Mouse (Mus musculus) embryonic facial prominence, embryonic 10.5 days (tissue): ENCODE data around the gene Egr2. TPM values are rescaled to one million over a fixed set of nuclear protein-coding genes. Genes with fewer than 3 reads are reported as not detected.

ENCODE experiments used
- DNase-seq: peaks from one replicate; pipeline ENCODE4 v3.0.0-alpha.2; 2017; ENCODE audit warnings: low spot score
- H3K27ac ChIP-seq: fragments of 300-500 bp; sonication (generic); replicated peaks from 2 replicates; pipeline ENCODE4 v1.5.1; 2016; ENCODE audit warnings: mild to moderate bottlenecking
- H3K27me3 ChIP-seq: fragments of 300-500 bp; sonication (generic); replicated peaks from 2 replicates; pipeline ENCODE4 v1.6.1; 2016; ENCODE audit warnings: low read depth, mild to moderate bottlenecking; ENCODE audit not compliant: poor library complexity, severe bottlenecking
- H3K36me3 ChIP-seq: fragments of 300-500 bp; sonication (generic); replicated peaks from 2 replicates; pipeline ENCODE4 v1.6.1; 2016; ENCODE audit warnings: mild to moderate bottlenecking, moderate library complexity
- H3K4me1 ChIP-seq: fragments of 300-500 bp; sonication (generic); 2 replicates; pipeline ENCODE4 v1.6.1; 2016
- H3K4me3 ChIP-seq: fragments of 300-500 bp; sonication (generic); 2 replicates; pipeline ENCODE4 v1.5.1; 2016; ENCODE audit warnings: mild to moderate bottlenecking, moderate library complexity
- H3K9me3 ChIP-seq: fragments of 300-500 bp; sonication (generic); 2 replicates; pipeline ENCODE4 v1.6.1; 2016; ENCODE audit warnings: mild to moderate bottlenecking
- WGBS: fragments of 180-500 bp; shearing (Covaris S2); methylation state at CpG from one replicate; pipeline ENCODE4 v1.1.7; 2016; 5-methylcytosine and 5-hydroxymethylcytosine counted together
- polyA plus RNA-seq: library from polyadenylated mRNA; unstranded; fragments of >200 nt; fragmentation: Nextera tagmentation; extraction: Ambion mirVana; gene quantifications from 2 replicates; pipeline ENCODE4 v1.2.1, GENCODE M21; 2016

The Egr2 gene
- polyA plus RNA-seq, result 0.86 and 1.1 TPM in 2 replicates

DNA sequence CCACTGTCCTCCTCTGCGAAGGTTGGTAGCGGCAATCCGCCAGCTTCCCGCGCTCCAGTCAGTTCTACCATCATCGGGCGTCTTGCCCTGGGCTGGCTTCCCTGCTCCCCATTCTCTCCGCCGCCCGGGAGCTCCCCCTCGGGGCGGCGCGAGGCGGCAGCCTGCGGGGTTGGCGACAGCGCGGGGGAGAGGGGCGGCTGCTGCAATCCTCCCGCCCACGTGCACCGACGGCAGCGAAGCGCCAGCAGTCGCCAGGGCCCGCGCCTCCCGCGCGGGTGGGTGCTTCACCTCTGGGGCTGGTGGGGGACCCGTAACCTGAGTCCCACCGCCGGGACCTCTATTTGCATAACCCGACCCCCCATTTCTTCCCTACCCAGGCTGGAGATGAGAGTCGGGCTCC lies at the start of gene Egr2:
Egr2 (plus strand) TSS at position 220 of the 400 bp plus-strand sequence.
- Histone ChIP-seq H3K36me3 (no peaks in the 10 kb centered on the region), H3K9me3 (no peaks in the 10 kb centered on the region), H3K4me1 (peaks cover 42% of the 10 kb centered on the region), H3K27me3 (peaks cover 90% of the 10 kb centered on the region), H3K27ac (peak within 1 kb of the TSS; percentile 19; the same call in 1 of the 2 replicates), H3K4me3 (peak within 1 kb of the TSS; percentile 70)
- under 1% methylated on average over 37 of the region's 37 CpGs for WGBS
- DNase-seq, result peak; percentile 47

DNA sequence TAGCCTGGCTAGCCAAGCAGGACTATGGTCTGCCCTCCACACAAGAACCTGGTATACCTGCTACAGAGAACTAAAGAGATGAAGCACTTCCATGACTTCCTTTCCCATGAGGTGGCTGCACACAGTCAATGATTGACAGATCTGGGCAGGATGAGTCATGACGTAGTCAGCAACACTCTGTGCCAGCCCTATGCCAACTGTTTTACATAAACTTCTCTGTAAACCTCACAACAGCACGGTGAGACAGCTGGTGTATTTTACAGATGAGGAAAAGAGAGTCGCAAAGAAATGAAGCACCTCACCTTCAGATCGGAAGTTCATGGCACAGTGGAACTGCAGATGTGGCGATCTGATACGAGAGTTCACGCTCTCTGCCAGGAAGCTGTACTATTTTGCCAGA lies 47.8 kb upstream of the Egr2 start:
- no peaks in the 10 kb centered on the region for H3K36me3 ChIP-seq
- H3K4me1 ChIP-seq, result no peaks in the 10 kb centered on the region
- no peak overlapping the region for H3K27ac ChIP-seq
- peaks cover 16% of the 10 kb centered on the region for H3K9me3 ChIP-seq
- H3K27me3 ChIP-seq, result no peaks in the 10 kb centered on the region
- DNase-seq, result no peak
- 95% methylated on average over 7 of the region's 7 CpGs for WGBS
- no peak overlapping the region for H3K4me3 ChIP-seq

DNA sequence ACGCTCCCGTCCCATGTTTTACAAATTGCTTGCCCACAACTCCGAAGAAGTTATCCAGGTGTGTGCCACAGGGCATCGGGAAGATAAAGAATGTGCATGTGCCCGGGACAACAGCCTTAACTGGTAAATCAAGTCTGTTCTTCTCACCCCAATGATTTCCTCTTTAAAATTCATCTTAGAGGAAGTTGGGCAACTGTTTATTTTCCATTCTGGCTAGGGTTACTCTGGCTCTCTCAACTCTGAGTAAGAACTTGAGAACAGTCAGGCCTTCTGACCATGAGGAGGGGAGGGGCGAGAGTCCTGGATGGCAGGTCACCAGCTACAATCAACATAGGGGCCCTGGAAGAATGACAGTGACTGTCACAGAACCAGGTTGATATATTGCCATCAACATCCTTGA lies 45.4 kb upstream of the Egr2 start:
- Histone ChIP-seq H3K4me3 (no peak overlapping the region), H3K27ac (no peak overlapping the region), H3K36me3 (no peaks in the 10 kb centered on the region), H3K4me1 (no peaks in the 10 kb centered on the region), H3K9me3 (peaks cover 11% of the 10 kb centered on the region), H3K27me3 (no peaks in the 10 kb centered on the region)
- DNase-seq, result no peak
- whole genome bisulfite sequencing, result 83% methylated on average over 6 of the region's 6 CpGs

DNA sequence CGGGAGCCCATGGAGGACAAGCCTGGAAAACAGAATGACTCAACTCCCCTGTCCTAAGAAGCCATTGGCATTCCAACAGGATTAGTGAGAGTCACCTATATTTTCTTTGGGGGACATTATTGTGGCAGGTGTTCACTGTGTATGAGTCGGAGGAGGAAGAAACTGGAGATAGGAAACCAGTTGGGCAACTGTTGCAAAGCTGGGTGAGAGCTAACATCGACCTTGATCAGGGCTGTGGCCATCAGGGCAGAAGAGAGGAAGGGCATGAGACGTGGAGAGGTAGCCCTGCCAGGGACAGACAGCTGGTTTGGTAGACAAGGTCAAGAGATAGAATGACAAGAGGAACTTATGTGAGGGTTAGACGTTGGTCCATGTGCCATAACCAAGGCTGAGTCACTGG lies 44.6 kb upstream of the Egr2 start:
- H3K4me3 ChIP-seq, result no peak overlapping the region
- peaks cover 3% of the 10 kb centered on the region for H3K9me3 ChIP-seq
- H3K27ac ChIP-seq, result no peak overlapping the region
- WGBS, result 86% methylated on average over 5 of the region's 5 CpGs
- DNase-seq, result no peak
- H3K27me3 ChIP-seq, result no peaks in the 10 kb centered on the region
- no peaks in the 10 kb centered on the region for H3K36me3 ChIP-seq
- no peaks in the 10 kb centered on the region for H3K4me1 ChIP-seq

DNA sequence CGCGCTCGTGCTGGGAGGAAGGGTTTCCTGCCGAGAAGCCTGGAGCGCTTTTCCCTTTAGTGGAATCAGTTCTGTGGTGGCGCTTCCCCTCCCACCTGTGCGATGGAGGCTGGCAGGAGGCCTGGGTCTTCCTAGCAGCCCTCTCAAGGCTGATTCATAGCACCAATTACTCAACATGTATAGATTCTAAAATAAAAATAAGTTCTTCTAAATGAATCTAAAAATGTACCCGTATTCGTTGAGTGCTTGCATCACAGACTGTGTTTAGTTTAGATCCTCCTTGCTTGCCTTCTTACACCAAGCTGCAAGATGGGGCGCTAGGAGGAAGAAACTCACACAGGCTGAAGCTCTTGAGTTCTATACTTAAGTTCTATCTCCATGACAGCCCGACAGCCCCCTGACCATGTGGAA lies 43.1 kb upstream of the Egr2 start:
- WGBS, result 75% methylated on average over 11 of the region's 11 CpGs

DNA sequence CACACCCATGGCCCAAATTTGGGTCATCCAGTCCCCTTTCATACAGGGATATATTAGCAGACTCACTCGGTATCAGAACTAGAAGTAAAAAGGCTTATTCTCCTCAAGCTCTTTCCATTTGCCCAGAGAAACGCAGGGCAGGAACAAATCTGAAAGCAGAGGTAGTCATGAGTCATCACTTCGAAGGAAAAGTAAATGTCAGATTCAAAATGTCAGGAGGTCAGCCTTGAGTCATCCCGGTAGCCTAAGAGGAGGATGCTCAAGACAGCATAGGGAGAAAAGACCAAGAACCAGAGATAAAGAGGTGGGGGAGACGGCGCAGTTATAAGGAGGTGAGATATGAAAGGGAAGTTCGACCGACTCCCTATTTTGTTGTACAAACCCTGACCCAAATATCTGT lies 41.7 kb upstream of the Egr2 start:
- no peak overlapping the region for H3K4me3 ChIP-seq
- H3K4me1 ChIP-seq, result no peaks in the 10 kb centered on the region
- DNase-seq, result no peak
- no peaks in the 10 kb centered on the region for H3K27me3 ChIP-seq
- no peak overlapping the region for H3K27ac ChIP-seq
- no peaks in the 10 kb centered on the region for H3K36me3 ChIP-seq
- 84% methylated on average over 8 of the region's 8 CpGs for WGBS
- H3K9me3 ChIP-seq, result no peaks in the 10 kb centered on the region

More for the DNA sequence above, 43.1 kb upstream of the Egr2 start:
- no peak for DNase-seq
- H3K27me3 ChIP-seq, result no peaks in the 10 kb centered on the region
- H3K27ac ChIP-seq, result no peak overlapping the region
- no peaks in the 10 kb centered on the region for H3K4me1 ChIP-seq
- no peaks in the 10 kb centered on the region for H3K36me3 ChIP-seq
- no peaks in the 10 kb centered on the region for H3K9me3 ChIP-seq
- no peak overlapping the region for H3K4me3 ChIP-seq

DNA sequence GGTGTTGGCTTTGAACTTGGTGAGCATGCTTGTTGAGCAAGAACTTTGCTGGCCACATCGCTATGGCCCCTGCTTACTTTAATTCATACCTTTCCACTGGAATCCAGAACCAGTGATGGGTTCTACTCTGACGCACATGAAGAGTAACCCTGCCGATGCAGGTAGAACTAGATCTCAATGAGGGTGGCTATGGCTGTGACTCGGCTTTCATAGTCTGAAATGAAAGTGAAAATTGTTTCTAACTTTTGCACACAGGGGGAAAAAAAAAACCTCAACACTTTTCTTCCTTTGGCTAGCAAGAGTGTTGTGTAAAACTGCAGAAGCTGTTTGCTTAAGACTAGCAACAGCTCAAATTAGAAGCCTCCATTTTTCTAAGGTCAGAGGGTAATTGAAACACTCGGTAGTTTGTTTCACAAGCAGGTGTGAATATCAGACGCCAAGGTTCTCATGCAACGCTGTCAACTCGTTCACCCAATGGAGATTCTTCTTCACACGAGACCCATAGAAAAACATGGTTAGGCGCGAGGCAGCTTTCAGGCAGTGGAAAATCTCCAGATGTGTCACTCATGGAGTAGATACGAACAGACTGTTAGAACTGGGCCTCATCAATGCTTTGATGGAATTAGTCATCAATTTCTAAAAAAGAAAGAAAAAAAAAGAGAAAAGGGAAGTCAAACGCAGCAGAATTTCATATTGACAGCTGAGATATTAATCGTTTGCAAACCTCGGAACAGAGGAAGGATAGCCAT lies 38.0 kb upstream of the Egr2 start:
- no peaks in the 10 kb centered on the region for H3K36me3 ChIP-seq
- no peaks in the 10 kb centered on the region for H3K27me3 ChIP-seq
- no peak for DNase-seq
- H3K9me3 ChIP-seq, result no peaks in the 10 kb centered on the region
- H3K27ac ChIP-seq, result no peak overlapping the region
- WGBS, result 90% methylated on average over 15 of the region's 15 CpGs
- no peaks in the 10 kb centered on the region for H3K4me1 ChIP-seq
- H3K4me3 ChIP-seq, result no peak overlapping the region

DNA sequence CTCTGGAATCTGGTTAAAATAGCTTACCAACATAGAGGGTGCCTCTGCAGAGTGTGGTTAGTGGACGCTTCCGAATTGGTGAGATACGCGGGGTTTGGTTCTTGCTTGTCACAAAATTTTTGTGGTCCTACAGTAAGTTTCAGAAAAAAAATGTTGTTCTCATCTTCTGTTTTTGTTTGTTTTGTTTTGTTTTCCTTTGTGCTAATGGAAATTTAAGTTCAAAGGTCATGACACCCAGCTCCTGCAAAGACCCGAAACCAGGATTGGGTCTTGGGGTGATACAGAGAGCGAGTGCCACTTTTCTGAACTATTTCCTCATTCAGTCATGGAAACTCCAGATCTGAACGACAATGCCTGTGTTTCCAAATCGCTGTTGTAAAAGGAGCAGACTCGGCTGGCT lies 37.3 kb upstream of the Egr2 start:
- 90% methylated on average over 9 of the region's 9 CpGs for WGBS
- Histone ChIP-seq H3K36me3 (no peaks in the 10 kb centered on the region), H3K4me3 (no peak overlapping the region), H3K9me3 (no peaks in the 10 kb centered on the region), H3K27me3 (no peaks in the 10 kb centered on the region), H3K27ac (no peak overlapping the region), H3K4me1 (no peaks in the 10 kb centered on the region)
- no peak for DNase-seq

DNA sequence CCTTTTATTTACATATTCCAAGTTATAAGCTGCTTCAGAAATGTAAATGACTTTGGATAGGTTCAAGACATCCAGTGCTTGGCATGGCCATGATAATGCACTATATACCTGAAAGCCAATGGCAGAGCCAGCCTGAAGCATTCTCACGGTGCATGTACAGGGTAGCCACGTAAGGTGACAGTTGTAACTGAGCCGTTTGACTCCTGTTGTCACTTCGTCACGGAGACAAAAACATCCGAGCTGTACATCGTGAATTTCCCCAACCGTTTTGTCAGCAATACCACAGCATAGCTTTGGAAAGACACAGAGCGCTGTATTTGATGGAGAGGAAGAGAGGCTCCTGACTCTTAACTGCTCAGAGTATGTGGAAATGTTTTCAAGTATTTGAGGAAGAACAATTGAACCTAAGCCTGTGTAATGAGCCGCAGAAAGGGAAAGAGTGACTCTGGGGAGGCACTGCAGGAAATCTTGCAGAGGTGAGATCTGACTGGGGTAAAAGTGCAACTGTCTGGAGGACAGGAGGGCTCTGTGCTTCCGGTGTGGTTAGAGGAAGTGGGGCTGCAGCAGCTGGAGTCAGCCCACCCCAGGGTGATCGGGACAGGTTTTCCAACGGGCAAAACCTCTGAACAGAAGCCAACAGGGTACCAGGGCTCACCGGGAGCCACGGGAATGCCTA lies 31.8 kb upstream of the Egr2 start:
- H3K27me3 ChIP-seq, result no peaks in the 10 kb centered on the region
- H3K4me3 ChIP-seq, result no peak overlapping the region
- no peak overlapping the region for H3K27ac ChIP-seq
- H3K9me3 ChIP-seq, result no peaks in the 10 kb centered on the region
- no peak for DNase-seq
- 72% methylated on average over 15 of the region's 15 CpGs for WGBS
- H3K36me3 ChIP-seq, result no peaks in the 10 kb centered on the region
- peaks cover 5% of the 10 kb centered on the region for H3K4me1 ChIP-seq

DNA sequence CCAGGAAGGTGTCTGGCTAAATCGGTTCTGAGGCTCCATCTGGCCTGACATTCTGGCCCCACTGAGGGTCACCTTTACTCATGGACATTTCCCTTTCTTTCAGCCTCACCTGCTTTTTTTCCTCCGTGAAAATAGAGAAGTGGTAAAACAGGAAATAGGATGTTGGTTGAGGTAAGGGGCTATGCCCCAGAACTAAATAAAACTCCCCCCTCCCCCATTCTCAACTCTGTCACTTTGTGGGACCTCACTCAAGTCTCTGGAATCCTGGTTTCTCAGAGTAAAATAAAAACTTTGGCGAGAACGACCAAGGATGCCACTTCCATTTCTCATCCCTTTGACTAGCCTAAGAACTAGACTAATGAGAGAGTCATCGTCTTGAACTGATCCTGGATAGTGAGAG lies 31.2 kb upstream of the Egr2 start:
- no peak overlapping the region for H3K27ac ChIP-seq
- H3K4me3 ChIP-seq, result no peak overlapping the region
- DNase-seq, result no peak
- 66% methylated on average over 5 of the region's 5 CpGs for WGBS
- peaks cover 5% of the 10 kb centered on the region for H3K4me1 ChIP-seq
- H3K9me3 ChIP-seq, result no peaks in the 10 kb centered on the region
- H3K36me3 ChIP-seq, result no peaks in the 10 kb centered on the region
- H3K27me3 ChIP-seq, result no peaks in the 10 kb centered on the region

DNA sequence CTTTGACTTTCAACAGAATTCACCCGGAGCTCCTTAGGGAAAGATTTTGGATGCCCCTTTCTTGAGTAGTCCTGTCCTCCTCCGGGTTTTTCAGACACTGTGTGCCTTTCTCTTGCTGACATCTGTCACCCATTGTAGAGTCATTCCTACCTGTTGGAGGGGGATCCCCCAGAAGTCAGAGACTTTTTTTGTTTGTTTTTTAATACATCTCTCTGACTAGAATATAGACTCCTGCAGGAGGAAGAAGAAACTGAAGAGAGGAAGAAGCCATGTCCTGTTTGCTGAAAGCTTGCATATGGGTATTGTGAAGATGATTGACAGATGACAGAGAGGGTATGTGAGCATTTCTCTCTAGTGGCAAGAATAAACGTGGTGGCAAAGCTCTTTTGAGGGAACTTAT lies 30.0 kb upstream of the Egr2 start:
- no peaks in the 10 kb centered on the region for H3K9me3 ChIP-seq
- no peak overlapping the region for H3K4me3 ChIP-seq
- H3K36me3 ChIP-seq, result no peaks in the 10 kb centered on the region
- H3K27ac ChIP-seq, result no peak overlapping the region
- no peak for DNase-seq
- H3K27me3 ChIP-seq, result no peaks in the 10 kb centered on the region
- WGBS, result 72% methylated on average over 3 of the region's 3 CpGs
- H3K4me1 ChIP-seq, result peaks cover 5% of the 10 kb centered on the region

DNA sequence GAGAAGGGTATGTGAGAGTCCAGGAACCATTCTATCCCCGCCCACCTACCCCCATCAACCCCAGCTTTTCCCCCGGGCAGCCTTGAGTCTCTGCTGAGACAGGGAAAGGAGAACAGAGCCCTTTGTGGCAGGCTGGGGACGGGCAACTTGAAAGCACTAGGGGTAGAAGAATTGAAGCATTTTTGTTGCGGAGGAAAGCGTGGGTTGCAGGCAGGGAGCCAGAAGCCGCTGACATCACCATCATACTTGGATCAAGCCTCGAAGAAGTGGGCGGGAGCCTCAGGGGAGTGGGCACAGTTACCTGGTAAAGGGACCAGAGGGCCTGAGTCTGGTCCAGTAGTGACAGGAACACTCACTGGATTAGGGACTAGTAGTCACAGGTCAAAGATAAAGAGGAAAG lies 23.1 kb upstream of the Egr2 start:
- Histone ChIP-seq H3K4me3 (no peak overlapping the region), H3K27ac (no peak overlapping the region), H3K27me3 (no peaks in the 10 kb centered on the region), H3K36me3 (no peaks in the 10 kb centered on the region), H3K4me1 (0 out of 2 replicates have a peak, but pooled peaks cover 5% of the 10 kb centered on the region), H3K9me3 (no peaks in the 10 kb centered on the region)
- WGBS, result 51% methylated on average over 8 of the region's 8 CpGs
- no peak for DNase-seq

DNA sequence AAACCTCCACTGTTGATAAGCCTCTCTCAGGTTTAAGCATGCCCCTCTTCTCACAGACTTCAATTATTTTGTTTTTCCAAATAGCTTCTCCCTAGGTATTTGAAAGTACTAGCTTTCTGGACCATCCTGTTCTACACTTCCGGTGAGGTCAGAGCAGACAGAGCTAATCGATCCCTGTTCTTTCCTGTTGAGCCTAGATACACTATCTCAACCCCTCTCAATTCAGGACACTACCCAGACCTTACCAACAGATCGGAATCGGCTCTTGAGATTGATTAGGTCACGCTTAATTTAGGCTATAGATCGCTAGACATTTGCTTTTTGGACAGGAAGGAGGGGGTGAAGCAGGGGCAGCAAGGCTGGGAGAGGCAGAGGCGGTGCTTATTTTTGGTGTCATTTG lies 22.4 kb upstream of the Egr2 start:
- H3K27ac ChIP-seq, result no peak overlapping the region
- no peaks in the 10 kb centered on the region for H3K27me3 ChIP-seq
- H3K4me1 ChIP-seq, result 0 out of 2 replicates have a peak, but pooled peaks cover 5% of the 10 kb centered on the region
- 61% methylated on average over 7 of the region's 7 CpGs for WGBS
- no peaks in the 10 kb centered on the region for H3K36me3 ChIP-seq
- no peak overlapping the region for H3K4me3 ChIP-seq
- DNase-seq, result no peak
- H3K9me3 ChIP-seq, result no peaks in the 10 kb centered on the region
